Mouse (Mus musculus): ENCODE data around the gene Eef1g. TPM values are rescaled to one million over a fixed set of nuclear protein-coding genes. Genes with fewer than 3 reads are reported as not detected.

Eef1g gene
- polyA plus RNA-seq, 1 experiment, result 896 TPM

DNA sequence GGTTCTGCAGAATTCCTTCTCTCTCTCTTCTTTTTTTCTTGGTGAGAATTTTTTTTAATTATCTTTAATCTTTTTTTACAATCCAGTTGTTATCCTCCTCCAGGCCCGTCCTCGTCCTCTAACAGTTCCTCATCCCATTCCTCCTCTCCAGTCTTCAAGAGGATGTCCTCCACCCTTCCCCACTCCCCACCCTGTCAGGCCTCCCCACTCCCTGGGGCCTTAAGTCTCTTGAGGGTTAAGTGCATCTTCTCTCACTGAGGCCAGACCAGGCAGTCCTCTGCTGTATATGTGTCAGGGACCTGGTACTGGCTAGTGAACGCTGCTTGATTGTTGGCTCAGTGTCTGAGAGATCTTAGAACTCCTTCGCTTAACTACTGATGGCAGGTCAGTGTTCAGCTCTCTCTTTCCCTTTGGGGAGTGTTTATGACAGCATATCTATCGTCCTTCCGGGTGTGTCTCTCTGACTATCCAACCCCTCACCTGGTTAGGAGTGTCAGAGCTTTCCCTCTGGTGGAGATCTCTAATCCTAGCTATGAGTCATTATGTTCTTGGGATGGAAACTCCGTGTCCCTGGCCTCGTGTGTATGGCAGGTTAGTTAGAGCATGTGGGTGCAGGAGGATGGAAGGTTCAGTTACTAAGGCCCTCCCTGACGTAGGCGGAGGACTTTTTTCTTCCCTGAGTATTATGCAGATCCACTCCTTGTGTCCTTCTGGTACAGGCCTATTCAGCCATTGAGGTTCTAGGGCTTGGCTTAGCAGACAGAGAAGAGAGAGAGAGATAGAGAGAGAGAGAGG, 28.2 kb downstream of the Eef1g start:
- Histone ChIP-seq H3K36me3 (ENCODE audit: control insufficient read depth, insufficient read depth) (peaks cover 13% of the 10 kb centered on the region), H3K79me2 (ENCODE audit: control insufficient read depth, insufficient read depth) (peaks cover 98% of the 10 kb centered on the region), H3ac (ENCODE audit: control insufficient read depth, insufficient read length) (no peak overlapping the region), H3K4me3 (no peak overlapping the region), H3K27me3 (ENCODE audit: control insufficient read depth, insufficient read depth, insufficient read length) (no peaks in the 10 kb centered on the region), H3K4me2 (ENCODE audit: low read depth) (peak overlapping the region; percentile 100)
- TF ChIP-seq CEBPB (IDR thresholded peaks at IDR 0.05; ENCODE audit: insufficient read depth, poor library complexity, severe bottlenecking) (no peak), USF1 (IDR thresholded peaks at IDR 0.05; ENCODE audit: low read depth) (no peak), MAX (IDR thresholded peaks at IDR 0.05; ENCODE audit: low read depth) (no peak), POLR2AphosphoS2 (IDR thresholded peaks at IDR 0.05; ENCODE audit: insufficient read length, low read depth) (no peak), REST (IDR thresholded peaks at IDR 0.05; ENCODE audit: insufficient read depth, insufficient read length) (no peak), MYOD1 (IDR thresholded peaks at IDR 0.05; ENCODE audit: control insufficient read depth in 1 of 3, insufficient read length in 2 of 3, low read depth in 2 of 3) (no peak), MYOG (IDR thresholded peaks at IDR 0.05; ENCODE audit: control insufficient read depth in 1 of 3, insufficient read depth in 1 of 3, insufficient read length in 2 of 3, low read depth in 2 of 3) (no peak), TCF12 (IDR thresholded peaks at IDR 0.05; ENCODE audit: insufficient read depth, poor library complexity, severe bottlenecking) (no peak), POLR2A (IDR thresholded peaks at IDR 0.05; ENCODE audit: insufficient read length, low read depth) (no peak), E2F4 (IDR thresholded peaks at IDR 0.05; ENCODE audit: insufficient read depth) (no peak), TCF3 (IDR thresholded peaks at IDR 0.05; ENCODE audit: insufficient read length, low read depth) (no peak), SRF (IDR thresholded peaks at IDR 0.05; ENCODE audit: control insufficient read depth, insufficient read length, low read depth) (no peak)

GRCm38 (mm10) chr19:8996601-8997000, 29.8 kb downstream of the Eef1g start:
- H3ac ChIP-seq (ENCODE audit: control insufficient read depth, insufficient read length), result no peak overlapping the region
- H3K27me3 ChIP-seq (ENCODE audit: control insufficient read depth, insufficient read depth, insufficient read length), result no peaks in the 10 kb centered on the region
- TF ChIP-seq TCF12 (IDR thresholded peaks at IDR 0.05; ENCODE audit: insufficient read depth, poor library complexity, severe bottlenecking), result no peak
- TF ChIP-seq POLR2AphosphoS2 (IDR thresholded peaks at IDR 0.05; ENCODE audit: insufficient read length, low read depth), result peak; percentile 41
- H3K4me2 ChIP-seq (ENCODE audit: low read depth), result peak overlapping the region; percentile 100
- peaks cover 27% of the 10 kb centered on the region for H3K36me3 ChIP-seq (ENCODE audit: control insufficient read depth, insufficient read depth)
- H3K4me3 ChIP-seq, result no peak overlapping the region
- H3K79me2 ChIP-seq (ENCODE audit: control insufficient read depth, insufficient read depth), result peaks cover 99% of the 10 kb centered on the region

DNA sequence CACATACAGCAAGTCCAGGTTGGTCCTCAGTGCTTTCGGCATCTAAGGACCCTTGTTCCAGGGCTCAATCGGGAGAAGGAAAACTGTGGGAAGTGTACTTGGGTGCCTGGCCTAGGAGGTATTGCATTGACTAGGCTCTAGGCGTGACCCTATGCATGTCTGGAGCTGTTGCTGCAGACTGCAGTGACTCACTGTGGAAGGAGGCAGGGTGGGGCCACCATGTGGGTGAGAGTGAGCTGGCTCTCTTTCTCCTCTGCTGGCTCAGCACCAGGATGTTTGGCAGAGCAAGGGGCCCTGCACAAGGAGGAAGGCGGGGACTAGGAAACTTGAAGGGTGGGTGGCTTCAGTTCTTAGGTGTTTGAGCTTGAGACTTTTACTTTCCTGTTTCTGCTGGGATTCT, 30.7 kb downstream of the Eef1g start:
- Histone ChIP-seq H3K79me2 (ENCODE audit: control insufficient read depth, insufficient read depth) (peaks cover 99% of the 10 kb centered on the region), H3K4me2 (ENCODE audit: low read depth) (peak overlapping the region; percentile 100), H3ac (ENCODE audit: control insufficient read depth, insufficient read length) (no peak overlapping the region), H3K36me3 (ENCODE audit: control insufficient read depth, insufficient read depth) (peaks cover 37% of the 10 kb centered on the region), H3K4me3 (no peak overlapping the region), H3K27me3 (ENCODE audit: control insufficient read depth, insufficient read depth, insufficient read length) (no peaks in the 10 kb centered on the region)
- TF ChIP-seq POLR2AphosphoS2 (IDR thresholded peaks at IDR 0.05; ENCODE audit: insufficient read length, low read depth) (peak; percentile 59), E2F4 (IDR thresholded peaks at IDR 0.05; ENCODE audit: insufficient read depth) (no peak), SRF (IDR thresholded peaks at IDR 0.05; ENCODE audit: control insufficient read depth, insufficient read length, low read depth) (no peak), MYOG (IDR thresholded peaks at IDR 0.05; ENCODE audit: control insufficient read depth in 1 of 3, insufficient read depth in 1 of 3, insufficient read length in 2 of 3, low read depth in 2 of 3) (peak in 1 of 3 experiments; percentile 75), MYOD1 (IDR thresholded peaks at IDR 0.05; ENCODE audit: control insufficient read depth in 1 of 3, insufficient read length in 2 of 3, low read depth in 2 of 3) (peak in 2 of 3 experiments; percentile 7 to 73), MAX (IDR thresholded peaks at IDR 0.05; ENCODE audit: low read depth) (no peak), CEBPB (IDR thresholded peaks at IDR 0.05; ENCODE audit: insufficient read depth, poor library complexity, severe bottlenecking) (0 out of 2 replicates have a peak, but pooled peaks have one; percentile 40), USF1 (IDR thresholded peaks at IDR 0.05; ENCODE audit: low read depth) (no peak), TCF3 (IDR thresholded peaks at IDR 0.05; ENCODE audit: insufficient read length, low read depth) (peak; percentile 11), TCF12 (IDR thresholded peaks at IDR 0.05; ENCODE audit: insufficient read depth, poor library complexity, severe bottlenecking) (no peak), POLR2A (IDR thresholded peaks at IDR 0.05; ENCODE audit: insufficient read length, low read depth) (peak; percentile 38), REST (IDR thresholded peaks at IDR 0.05; ENCODE audit: insufficient read depth, insufficient read length) (no peak)

DNA sequence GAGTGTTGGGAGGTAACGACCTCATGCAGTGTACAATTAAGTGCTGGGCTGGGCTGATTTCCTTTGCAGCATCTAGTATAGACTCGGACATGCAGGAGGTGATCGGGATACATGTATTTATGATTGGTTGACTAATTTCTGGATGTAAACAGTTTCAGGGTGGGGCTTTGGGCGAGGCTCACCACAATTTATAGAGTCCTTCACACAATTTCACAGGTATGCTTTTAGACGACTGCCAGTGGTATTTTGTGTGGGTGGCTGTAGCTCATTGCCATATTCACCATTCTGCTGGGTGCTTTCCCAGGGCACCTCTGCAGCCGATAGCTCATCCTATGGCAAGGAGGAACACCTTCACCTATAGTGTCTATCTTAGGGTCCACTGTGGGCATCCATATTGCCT, 31.7 kb downstream of the Eef1g start:
- TF ChIP-seq CEBPB (IDR thresholded peaks at IDR 0.05; ENCODE audit: insufficient read depth, poor library complexity, severe bottlenecking) (no peak), POLR2AphosphoS2 (IDR thresholded peaks at IDR 0.05; ENCODE audit: insufficient read length, low read depth) (no peak), USF1 (IDR thresholded peaks at IDR 0.05; ENCODE audit: low read depth) (no peak), MYOG (IDR thresholded peaks at IDR 0.05; ENCODE audit: control insufficient read depth in 1 of 3, insufficient read depth in 1 of 3, insufficient read length in 2 of 3, low read depth in 2 of 3) (no peak), SRF (IDR thresholded peaks at IDR 0.05; ENCODE audit: control insufficient read depth, insufficient read length, low read depth) (no peak), POLR2A (IDR thresholded peaks at IDR 0.05; ENCODE audit: insufficient read length, low read depth) (no peak), REST (IDR thresholded peaks at IDR 0.05; ENCODE audit: insufficient read depth, insufficient read length) (no peak), TCF12 (IDR thresholded peaks at IDR 0.05; ENCODE audit: insufficient read depth, poor library complexity, severe bottlenecking) (no peak), TCF3 (IDR thresholded peaks at IDR 0.05; ENCODE audit: insufficient read length, low read depth) (no peak), MYOD1 (IDR thresholded peaks at IDR 0.05; ENCODE audit: control insufficient read depth in 1 of 3, insufficient read length in 2 of 3, low read depth in 2 of 3) (no peak), E2F4 (IDR thresholded peaks at IDR 0.05; ENCODE audit: insufficient read depth) (no peak)
- Histone ChIP-seq H3K4me2 (ENCODE audit: low read depth) (peak overlapping the region; percentile 100), H3K79me2 (ENCODE audit: control insufficient read depth, insufficient read depth) (peaks cover 99% of the 10 kb centered on the region), H3ac (ENCODE audit: control insufficient read depth, insufficient read length) (no peak overlapping the region), H3K4me3 (no peak overlapping the region), H3K27me3 (ENCODE audit: control insufficient read depth, insufficient read depth, insufficient read length) (no peaks in the 10 kb centered on the region), H3K36me3 (ENCODE audit: control insufficient read depth, insufficient read depth) (peaks cover 47% of the 10 kb centered on the region)

Measured in myocyte (in vitro differentiated cells).